Mouse (Mus musculus): Measurements from ENCODE around the gene Gm36176.

DNA sequence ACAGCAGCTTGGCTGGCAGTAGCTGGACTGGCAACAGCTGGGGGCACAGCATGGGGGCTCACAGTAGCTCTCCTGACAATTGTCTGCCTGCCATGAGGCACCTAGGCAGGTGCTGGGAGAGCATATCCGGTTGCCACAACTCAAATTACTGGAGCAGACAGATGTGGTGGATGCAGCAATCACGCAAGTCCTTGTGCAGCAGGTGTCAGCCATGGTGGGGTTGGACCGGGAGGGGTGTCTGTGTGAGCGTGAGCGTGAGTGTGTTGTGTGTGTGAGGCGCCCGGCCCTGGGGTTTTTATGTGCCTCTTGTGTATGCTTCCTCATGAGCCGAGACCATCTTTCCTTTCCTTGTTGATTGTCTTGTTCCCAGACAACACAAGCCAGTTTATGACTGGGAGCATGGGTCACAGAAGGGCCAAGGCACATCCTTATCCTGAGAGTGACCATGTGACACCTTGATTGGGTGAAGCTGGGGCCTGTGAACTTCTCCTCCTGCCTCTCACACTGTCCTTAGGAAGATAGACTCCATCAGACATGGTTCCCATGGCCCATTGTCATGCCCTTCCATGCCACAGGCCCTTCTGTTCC is 47.6 kb upstream of the Gm36176 start, which contains the start of gene Gm19668:
- TF ChIP-seq CTCF (IDR thresholded peaks at IDR 0.05; ENCODE audit: low read depth) (no peak), EP300 (IDR thresholded peaks at IDR 0.05; ENCODE audit: low read depth) (no peak)

All from heart, postnatal 0 days (tissue).